Mouse (Mus musculus): ENCODE results near the gene Ifnl3.
"Not testable (repeated sequence)": the region's sequence is repeated elsewhere in the genome, so short reads cannot be mapped to it uniquely, and the experiment has no call there.

DNA sequence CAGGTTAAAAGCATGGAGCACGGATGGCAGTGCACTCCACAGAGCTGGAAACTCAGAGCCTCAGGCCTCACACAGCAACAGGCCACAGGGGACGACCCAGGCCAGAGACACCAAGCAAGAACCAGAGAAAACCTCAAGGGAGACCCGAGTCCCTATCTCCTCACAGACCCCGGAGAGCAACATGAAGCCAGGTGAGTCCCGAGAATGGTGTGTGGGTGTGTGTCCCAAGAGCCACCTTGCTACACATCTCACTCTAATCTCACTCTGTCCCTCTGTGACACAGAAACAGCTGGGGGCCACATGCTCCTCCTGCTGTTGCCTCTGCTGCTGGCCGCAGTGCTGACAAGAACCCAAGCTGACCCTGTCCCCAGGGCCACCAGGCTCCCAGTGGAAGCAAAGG is at the start of gene Ifnl3:
- not testable (repeated sequence) for TF ChIP-seq CTCF (IDR thresholded peaks at IDR 0.05; ENCODE audit: extremely low read depth, insufficient read length, insufficient replicate concordance, low read depth, low read length); POLR2A (IDR thresholded peaks at IDR 0.05; ENCODE audit: low read depth, low read length)

Data from small intestine, adult 2 months (tissue).